Mouse (Mus musculus) MEL (cell line): ENCODE measurements around the gene Gale. TPM values are rescaled to one million over a fixed set of nuclear protein-coding genes. Genes with fewer than 3 reads are reported as not detected.

Experiments
- DNase-seq: peaks from one replicate; pipeline ENCODE4 v3.0.0; 2011; ENCODE audit warnings: low read depth, low spot score
- H3K27ac ChIP-seq: 2 replicates; pipeline ENCODE4 v1.5.1; 2012; ENCODE audit warnings: low read depth, mild to moderate bottlenecking, control low read depth, low read length, moderate library complexity; ENCODE audit not compliant: control insufficient read depth
- H3K27me3 ChIP-seq, 2 experiments: fragments of 150-350 bp in 1 of 2; sonication (generic) in 1 of 2; 2 replicates each; pipeline ENCODE4 v1.6.1; 2012; ENCODE audit warnings: low read length in 2 of 2, mild to moderate bottlenecking in 2 of 2, improper control_type of control experiment in 1 of 2, moderate library complexity in 1 of 2; ENCODE audit not compliant: insufficient read depth in 2 of 2, control insufficient read depth in 1 of 2
- H3K36me3 ChIP-seq, 2 experiments: 2 replicates each; pipeline ENCODE4 v1.6.1; 2012 to 2014; ENCODE audit warnings: low read length in 2 of 2, improper control_type of control experiment in 1 of 2, inconsistent platforms in 1 of 2, mild to moderate bottlenecking in 1 of 2; ENCODE audit not compliant: insufficient read depth in 2 of 2, control insufficient read depth in 1 of 2
- H3K4me1 ChIP-seq, 2 experiments: fragments of 150-350 bp in 1 of 2; sonication (generic) in 1 of 2; 2 replicates each; pipeline ENCODE4 v1.6.1; 2012; ENCODE audit warnings: low read length in 2 of 2, improper control_type of control experiment in 1 of 2, mild to moderate bottlenecking in 1 of 2; ENCODE audit not compliant: insufficient read depth in 2 of 2, control insufficient read depth in 1 of 2
- H3K4me3 ChIP-seq, 2 experiments: fragments of 150-350 bp in 1 of 2; sonication (generic) in 1 of 2; 2 replicates each; pipeline ENCODE4 v1.5.1; 2012; ENCODE audit warnings: low read depth in 2 of 2, low read length in 2 of 2, mild to moderate bottlenecking in 2 of 2, moderate library complexity in 2 of 2, control low read depth in 1 of 2, improper control_type of control experiment in 1 of 2; ENCODE audit not compliant: control insufficient read depth in 1 of 2, insufficient read depth in 1 of 2
- H3K79me2 ChIP-seq: 2 replicates; pipeline ENCODE4 v1.6.1; 2012; ENCODE audit warnings: mild to moderate bottlenecking, low read length, moderate library complexity; ENCODE audit not compliant: control insufficient read depth, poor library complexity, insufficient read depth
- H3K9ac ChIP-seq: 2 replicates; pipeline ENCODE4 v1.6.1; 2012; ENCODE audit warnings: low read depth, mild to moderate bottlenecking, control low read depth, low read length, moderate library complexity; ENCODE audit not compliant: control insufficient read depth, poor library complexity, severe bottlenecking
- H3K9me3 ChIP-seq: fragments of 150-350 bp; sonication (generic); replicated peaks from 2 replicates; pipeline ENCODE4 v1.6.1; 2012; ENCODE audit warnings: mild to moderate bottlenecking, low read length, improper control_type of control experiment, moderate library complexity; ENCODE audit not compliant: insufficient read depth
- CHD2 ChIP-seq: IDR thresholded peaks from 2 replicates; pipeline ENCODE4 v1.6.1; 2011; ENCODE audit warnings: low read length, improper control_type of control experiment
- CTCF ChIP-seq, 3 experiments: IDR thresholded peaks in 2 of 3; conservative IDR thresholded peaks in 1 of 3; 2 replicates each; pipeline ENCODE4 v1.5.1; 2011 to 2012; ENCODE audit warnings: low read length in 3 of 3, low read depth in 2 of 3, mild to moderate bottlenecking in 2 of 3, improper control_type of control experiment in 1 of 3, inconsistent platforms in 1 of 3, mixed read lengths in 1 of 3, moderate library complexity in 1 of 3; ENCODE audit not compliant: control insufficient read depth in 1 of 3, insufficient read depth in 1 of 3, poor library complexity in 1 of 3, severe bottlenecking in 1 of 3
- E2F4 ChIP-seq: IDR thresholded peaks from 2 replicates; pipeline ENCODE4 v1.6.1; 2011; ENCODE audit warnings: low read depth, low read length, improper control_type of control experiment, borderline replicate concordance
- ELF1 ChIP-seq: IDR thresholded peaks from 2 replicates; pipeline ENCODE4 v1.6.1; 2014; ENCODE audit warnings: low read depth, mild to moderate bottlenecking, inconsistent platforms, low read length, improper control_type of control experiment, moderate library complexity
- ETS1 ChIP-seq: IDR thresholded peaks from 2 replicates; pipeline ENCODE4 v1.6.1; 2012; ENCODE audit warnings: low read depth, mild to moderate bottlenecking, inconsistent platforms, low read length, improper control_type of control experiment, moderate library complexity
- GATA1 ChIP-seq: IDR thresholded peaks from 2 replicates; pipeline ENCODE4 v1.6.1; 2011; ENCODE audit warnings: low read depth, low read length, improper control_type of control experiment
- MAFK ChIP-seq: IDR thresholded peaks from 2 replicates; pipeline ENCODE4 v1.6.1; 2011; ENCODE audit warnings: low read depth, mild to moderate bottlenecking, low read length, improper control_type of control experiment, borderline replicate concordance
- MAX ChIP-seq: IDR thresholded peaks from 2 replicates; pipeline ENCODE4 v1.6.1; 2011; ENCODE audit warnings: low read length, improper control_type of control experiment
- MAZ ChIP-seq: IDR thresholded peaks from 2 replicates; pipeline ENCODE4 v1.6.1; 2012; ENCODE audit warnings: low read depth, mild to moderate bottlenecking, inconsistent platforms, low read length, improper control_type of control experiment
- MXI1 ChIP-seq: IDR thresholded peaks from 2 replicates; pipeline ENCODE4 v1.6.1; 2011; ENCODE audit warnings: mild to moderate bottlenecking, low read depth, low read length, improper control_type of control experiment
- MYB ChIP-seq: IDR thresholded peaks from 2 replicates; pipeline ENCODE4 v1.6.1; 2011; ENCODE audit warnings: mild to moderate bottlenecking, low read depth, low read length, improper control_type of control experiment
- NELFE ChIP-seq: IDR thresholded peaks from 2 replicates; pipeline ENCODE4 v1.6.1; 2011; ENCODE audit warnings: low read depth, low read length, improper control_type of control experiment
- NRF1 ChIP-seq: IDR thresholded peaks from 2 replicates; pipeline ENCODE4 v1.6.1; 2014; ENCODE audit warnings: low read depth, mild to moderate bottlenecking, inconsistent platforms, low read length, improper control_type of control experiment, moderate library complexity; ENCODE audit not compliant: poor library complexity, insufficient read depth, severe bottlenecking
- POLR2A ChIP-seq, 2 experiments: IDR thresholded peaks; 2 replicates each; pipeline ENCODE4 v1.6.1; 2011 to 2012; ENCODE audit warnings: low read length in 2 of 2, mild to moderate bottlenecking in 2 of 2, control low read depth in 1 of 2, improper control_type of control experiment in 1 of 2, low read depth in 1 of 2, moderate library complexity in 1 of 2; ENCODE audit not compliant: control insufficient read depth in 1 of 2, insufficient read depth in 1 of 2, poor library complexity in 1 of 2
- POLR2AphosphoS5 ChIP-seq: IDR thresholded peaks from 2 replicates; pipeline ENCODE4 v1.6.1; 2012; ENCODE audit warnings: low read depth, borderline replicate concordance, mild to moderate bottlenecking, inconsistent platforms, low read length, moderate library complexity, mixed read lengths
- RCOR1 ChIP-seq: IDR thresholded peaks from 2 replicates; pipeline ENCODE4 v1.6.1; 2012; ENCODE audit warnings: low read depth, mild to moderate bottlenecking, inconsistent platforms, low read length, improper control_type of control experiment
- SIN3A ChIP-seq: IDR thresholded peaks from 2 replicates; pipeline ENCODE4 v1.6.1; 2012; ENCODE audit warnings: low read length, improper control_type of control experiment, inconsistent platforms
- TAL1 ChIP-seq: IDR thresholded peaks from 2 replicates; pipeline ENCODE4 v1.6.1; 2012; ENCODE audit warnings: mild to moderate bottlenecking, inconsistent platforms, low read length, moderate library complexity, mixed read lengths
- UBTF ChIP-seq: IDR thresholded peaks from 2 replicates; pipeline ENCODE4 v1.6.1; 2012; ENCODE audit warnings: low read depth, mild to moderate bottlenecking, inconsistent platforms, low read length, improper control_type of control experiment, moderate library complexity, borderline replicate concordance; ENCODE audit not compliant: insufficient read depth
- USF1 ChIP-seq: IDR thresholded peaks from 2 replicates; pipeline ENCODE4 v1.6.1; 2014; ENCODE audit warnings: low read depth, mild to moderate bottlenecking, inconsistent platforms, low read length, improper control_type of control experiment, moderate library complexity
- USF2 ChIP-seq, 2 experiments: IDR thresholded peaks; 2 replicates each; pipeline ENCODE4 v1.6.1; 2011 to 2012; ENCODE audit warnings: improper control_type of control experiment in 2 of 2, low read length in 2 of 2, borderline replicate concordance in 1 of 2, inconsistent platforms in 1 of 2, low read depth in 1 of 2, mild to moderate bottlenecking in 1 of 2; ENCODE audit not compliant: insufficient read depth in 1 of 2
- ZC3H11A ChIP-seq: IDR thresholded peaks from 2 replicates; pipeline ENCODE4 v1.6.1; 2012; ENCODE audit warnings: low read depth, mild to moderate bottlenecking, inconsistent platforms, low read length, improper control_type of control experiment
- ZNF384 ChIP-seq: IDR thresholded peaks from 2 replicates; pipeline ENCODE4 v1.6.1; 2012; ENCODE audit warnings: low read depth, mild to moderate bottlenecking, inconsistent platforms, low read length, improper control_type of control experiment
- polyA plus RNA-seq, 2 experiments: library from polyadenylated mRNA; stranded (reverse) in 1 of 2; unstranded in 1 of 2; fragments of >175 nt in 1 of 2; fragments of >200 nt in 1 of 2; gene quantifications; 2 replicates each; pipeline versions ENCODE4 v1.2.1 to v1.2.4; 2012; ENCODE audit warnings: low replicate concordance in 2 of 2, low read depth in 1 of 2; ENCODE audit not compliant: insufficient read length in 2 of 2, insufficient read depth in 1 of 2, missing spikeins in 1 of 2
- total RNA-seq: library from RNA; depleted of rRNA; stranded (reverse); fragments of 300-350 nt; gene quantifications from 2 replicates; pipeline ENCODE4 v1.2.3, GENCODE M21; 2012

Gale gene
- total and polyA plus RNA-seq, 3 experiments, result 24.5 to 31.2 TPM; not detected in 1

DNA sequence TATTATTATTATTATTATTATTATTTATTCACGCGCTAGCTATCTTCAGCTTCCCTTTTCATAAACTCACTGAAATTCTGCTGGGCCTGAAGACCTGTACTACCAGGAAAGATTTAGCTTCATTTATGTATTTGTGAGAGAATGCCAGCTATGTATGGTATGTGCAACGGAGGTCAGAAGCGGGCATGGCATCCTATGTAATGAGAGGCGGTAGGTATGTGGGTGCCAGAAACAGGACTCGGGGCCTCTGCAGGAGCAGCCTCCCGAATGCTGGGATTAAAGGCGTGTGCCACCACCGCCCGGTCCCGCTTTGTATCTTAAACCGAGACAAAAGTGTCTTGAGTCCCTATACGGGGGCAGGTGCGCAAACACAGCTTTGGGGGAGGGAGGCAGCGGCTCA, 581 bp upstream of the Gale start:
- Histone ChIP-seq H3K27ac (peak overlapping the region; percentile 93), H3K36me3 (peaks cover 0 to 6% of the 10 kb centered on the region in 2 experiments; a peak in 3 of 4 replicates), H3K4me3 (peak overlapping the region; percentile 83 to 86), H3K9me3 (no peaks in the 10 kb centered on the region), H3K27me3 (no peaks in the 10 kb centered on the region), H3K9ac (peak overlapping the region; percentile 90), H3K79me2 (peaks cover 7% of the 10 kb centered on the region; the same call in 1 of the 2 replicates), H3K4me1 (peaks cover 4 to 7% of the 10 kb centered on the region in 2 experiments; a peak in 3 of 4 replicates)
- TF ChIP-seq MAX (no peak), CHD2 (no peak), NELFE (no peak), USF2 (IDR thresholded peaks at IDR 0.05; ENCODE audit: borderline replicate concordance in 1 of 2, insufficient read depth in 1 of 2, low read depth in 1 of 2, low read length in 2 of 2) (no peak), ETS1 (0 out of 2 replicates have a peak, but pooled peaks have one; percentile 4)
- no peak for DNase-seq

- peak overlapping the region; percentile 85 for H3K9ac ChIP-seq
- H3K27me3 ChIP-seq, result no peaks in the 10 kb centered on the region
- H3K4me1 ChIP-seq, result peaks cover 4 to 7% of the 10 kb centered on the region in 2 experiments; a peak in 3 of 4 replicates
- H3K36me3 ChIP-seq, result peaks cover 0 to 6% of the 10 kb centered on the region in 2 experiments; a peak in 3 of 4 replicates
- no peak overlapping the region for H3K27ac ChIP-seq
- 0 out of 2 replicates have a peak, but pooled peaks have one; percentile 7 for TF ChIP-seq SIN3A
- 0 out of 2 replicates have a peak, but pooled peaks have one; percentile 16 for TF ChIP-seq NELFE
- TF ChIP-seq RCOR1, result no peak
- 0 out of 2 replicates have a peak, but pooled peaks have one; percentile 16 for TF ChIP-seq ETS1
- TF ChIP-seq MYB, result no peak
- no peak for TF ChIP-seq NRF1
- no peak for TF ChIP-seq UBTF
- TF ChIP-seq, all 39 proteins: peak for 3
- peak; percentile 59 for DNase-seq
- no peaks in the 10 kb centered on the region for H3K9me3 ChIP-seq
- peaks cover 7% of the 10 kb centered on the region; the same call in 1 of the 2 replicates for H3K79me2 ChIP-seq
- H3K4me3 ChIP-seq, result peak overlapping the region; percentile 78 to 83
Measured at GRCm38 (mm10) chr4:135964426-135964825, 899 bp downstream of the Gale start.

DNA sequence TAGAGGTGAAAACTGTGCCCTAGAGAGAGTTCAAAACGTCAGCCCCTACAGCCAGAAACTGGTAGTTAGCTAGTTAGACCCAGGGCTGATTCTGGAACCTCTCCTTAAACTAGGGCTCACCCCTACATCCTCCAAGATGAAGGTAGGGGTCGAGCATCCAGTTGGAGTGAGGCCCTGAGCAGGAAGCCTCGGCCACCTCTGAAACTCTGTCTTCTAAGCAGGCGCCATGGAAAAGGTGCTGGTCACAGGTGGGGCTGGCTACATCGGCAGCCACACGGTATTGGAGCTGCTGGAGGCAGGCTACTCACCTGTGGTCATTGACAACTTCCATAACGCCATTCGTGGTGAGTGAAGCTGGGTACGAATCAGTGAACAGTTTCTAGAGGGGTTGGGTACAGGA, 1.6 kb downstream of the Gale start:
- Histone ChIP-seq H3K9ac (no peak overlapping the region), H3K36me3 (peaks cover 0 to 6% of the 10 kb centered on the region in 2 experiments; a peak in 3 of 4 replicates), H3K4me3 (no peak overlapping the region)

More for the DNA sequence above, 1.6 kb downstream of the Gale start:
- Histone ChIP-seq H3K27ac (no peak overlapping the region), H3K27me3 (no peaks in the 10 kb centered on the region), H3K79me2 (peaks cover 7% of the 10 kb centered on the region; the same call in 1 of the 2 replicates), H3K9me3 (no peaks in the 10 kb centered on the region), H3K4me1 (peaks cover 4 to 7% of the 10 kb centered on the region in 2 experiments; a peak in 3 of 4 replicates)
- DNase-seq, result no peak
- TF ChIP-seq ELF1 (no peak), TAL1 (no peak), MAX (no peak), ETS1 (no peak), GATA1 (no peak), MAFK (no peak), ZNF384 (no peak), MAZ (no peak), MYB (no peak), POLR2A (IDR thresholded peaks at IDR 0.05; ENCODE audit: control insufficient read depth in 1 of 2, insufficient read depth in 1 of 2, low read depth in 1 of 2, low read length in 2 of 2, poor library complexity in 1 of 2) (no peak), POLR2AphosphoS5 (no peak), USF1 (no peak), MXI1 (no peak), CTCF (IDR thresholded peaks at IDR 0.05 in 2 of 3, conservative IDR thresholded peaks at IDR 0.05 in 1 of 3; ENCODE audit: control insufficient read depth in 1 of 3, insufficient read depth in 1 of 3, low read depth in 2 of 3, low read length in 3 of 3, poor library complexity in 1 of 3, severe bottlenecking in 1 of 3) (no peak), UBTF (no peak), E2F4 (no peak), ZC3H11A (no peak)
- TF ChIP-seq, all 39 proteins: peak for 0
